Mouse (Mus musculus): ENCODE results near the gene Ralb.

The Ralb gene

DNA sequence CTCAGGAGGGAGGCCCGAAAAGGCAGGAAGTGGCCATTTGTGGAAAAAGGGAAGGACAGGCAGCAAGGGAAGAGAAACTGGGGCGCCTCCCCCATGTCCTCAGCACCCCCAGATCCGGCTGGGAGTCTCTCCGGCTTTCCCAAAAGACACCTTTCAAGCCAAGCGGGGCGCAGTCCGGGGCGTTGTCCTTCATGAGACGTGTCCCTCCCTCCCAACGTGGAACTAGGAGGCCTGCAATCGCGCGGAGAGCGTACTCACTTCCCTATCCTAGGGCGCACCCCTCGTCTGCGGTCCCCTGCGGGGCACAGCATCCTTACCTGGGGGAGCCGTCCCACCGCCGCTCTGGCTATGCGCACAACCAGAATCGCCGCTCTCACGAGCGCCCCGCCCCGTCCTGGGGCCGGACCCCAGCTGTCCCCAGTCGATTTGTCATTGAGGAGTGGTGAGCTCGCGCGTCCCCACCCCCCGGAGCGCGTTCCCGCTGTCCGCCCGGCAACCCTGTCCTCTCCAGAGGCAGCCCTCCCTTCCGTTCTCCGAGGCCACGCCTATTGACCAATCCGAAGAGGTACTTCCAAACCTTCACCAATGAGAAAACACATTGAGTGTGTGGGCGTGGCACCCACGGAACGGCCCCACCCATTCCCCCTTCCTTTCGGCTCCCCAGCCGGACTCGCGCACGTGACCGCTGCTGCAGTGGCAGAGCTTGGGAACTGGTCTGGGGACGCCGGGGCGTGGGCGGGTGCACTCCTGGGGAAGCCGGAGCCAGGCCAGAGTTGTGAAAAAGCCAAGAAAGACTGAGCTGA is at the start of gene Ralb:
Ralb (minus strand) TSS at position 535 of the 803 bp plus-strand sequence.
- DNase-seq (ENCODE audit: inconsistent ontology term), result peak; percentile 99

GRCm38 (mm10) chr1:119551651-119552050 is 47.1 kb upstream of the Ralb start:
- DNase-seq (ENCODE audit: inconsistent ontology term), result no peak

- DNase-seq (ENCODE audit: inconsistent ontology term), result no peak
Observed at GRCm38 (mm10) chr1:119550064-119550463, 45.5 kb upstream of the Ralb start.

DNA sequence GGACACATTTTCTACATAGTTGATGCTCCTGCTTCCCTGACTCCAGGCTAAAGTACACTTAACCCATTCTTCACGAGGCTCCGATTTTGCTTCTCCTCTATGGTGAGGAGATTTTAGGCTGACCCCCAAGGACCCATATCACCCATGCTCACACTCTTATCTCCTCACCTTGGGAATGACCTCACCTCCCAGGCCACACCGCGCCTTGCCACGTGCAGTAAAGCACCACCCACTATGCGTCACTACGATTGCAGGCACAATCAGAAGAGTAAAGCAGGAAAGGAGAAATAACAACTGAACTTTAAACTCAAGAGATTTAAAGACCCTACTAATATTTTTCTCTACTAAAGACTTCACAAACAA is 44.7 kb upstream of the Ralb start:
- no peak for DNase-seq (ENCODE audit: inconsistent ontology term)

- DNase-seq (ENCODE audit: inconsistent ontology term), result peak; percentile 39
Observed at GRCm38 (mm10) chr1:119548668-119549326, 44.2 kb upstream of the Ralb start.

DNA sequence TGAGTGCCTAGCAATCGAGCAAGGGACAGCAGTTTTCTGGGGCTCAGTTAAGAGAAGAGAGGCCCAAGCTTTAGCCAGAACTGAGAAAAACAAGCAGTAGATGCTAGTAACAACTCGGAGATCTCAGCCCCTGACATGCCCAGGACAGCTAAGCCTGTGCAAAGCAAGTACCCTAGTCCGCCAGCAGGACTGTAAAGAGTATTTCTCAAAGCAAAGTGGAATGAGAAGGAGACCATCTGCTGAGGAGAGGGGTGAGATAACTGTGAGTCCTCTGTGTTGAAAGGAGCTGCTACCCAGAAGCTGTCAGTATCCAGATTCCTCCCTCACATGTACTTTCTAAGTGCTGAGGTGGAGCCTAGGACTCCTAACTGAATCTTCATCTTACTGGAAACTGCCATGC is 41.9 kb upstream of the Ralb start:
- DNase-seq (ENCODE audit: inconsistent ontology term), result no peak

- DNase-seq (ENCODE audit: inconsistent ontology term), result no peak
Observed at GRCm38 (mm10) chr1:119545671-119546070, 41.1 kb upstream of the Ralb start.

DNA sequence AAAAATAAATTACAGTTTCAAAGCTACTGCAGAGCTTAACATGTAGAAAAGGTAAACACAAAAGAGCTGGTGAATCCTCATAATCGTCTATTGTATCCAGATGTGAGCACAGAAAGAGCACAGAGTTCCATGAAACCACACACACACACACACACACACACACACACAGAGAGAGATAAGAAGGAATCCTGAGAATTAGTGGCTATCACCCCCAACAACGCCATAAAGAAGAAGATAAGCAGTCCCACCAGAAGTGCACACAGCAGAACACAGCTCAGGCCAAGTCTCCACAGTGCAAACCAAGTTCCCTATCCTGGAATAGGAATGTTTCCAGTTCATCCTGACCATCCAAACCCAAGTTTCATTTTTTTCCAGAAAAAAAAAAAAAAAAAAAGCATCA is 40.6 kb upstream of the Ralb start:
- DNase-seq (ENCODE audit: inconsistent ontology term), result no peak

DNA sequence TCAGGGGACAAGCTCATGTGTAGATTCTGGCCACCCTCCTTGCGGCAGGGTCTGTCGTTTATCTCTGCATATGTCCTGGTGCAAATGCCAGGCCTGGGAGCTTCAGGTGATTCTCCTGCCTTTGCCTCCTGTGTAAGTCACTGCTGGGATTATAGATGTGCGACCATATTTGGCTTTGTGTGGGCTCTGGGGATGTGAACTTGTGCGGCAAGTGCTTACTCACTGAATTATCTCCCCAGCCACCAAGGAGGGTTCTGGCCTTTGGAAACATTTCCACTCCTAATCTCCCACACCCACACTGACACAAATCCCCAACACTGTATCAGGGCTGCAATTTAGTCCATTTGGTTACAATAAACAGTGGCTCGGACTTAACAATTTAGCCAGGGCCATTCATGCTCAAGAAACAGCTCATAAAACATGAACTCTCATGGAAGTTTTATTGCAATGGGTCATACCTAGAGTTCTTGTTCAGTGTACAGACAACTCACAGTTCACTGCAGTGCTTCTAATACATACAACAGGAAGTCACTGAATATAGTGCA is 40.1 kb upstream of the Ralb start:
- no peak for DNase-seq (ENCODE audit: inconsistent ontology term)

- DNase-seq (ENCODE audit: inconsistent ontology term), result no peak
Observed at GRCm38 (mm10) chr1:119543316-119543715, 38.7 kb upstream of the Ralb start.

DNA sequence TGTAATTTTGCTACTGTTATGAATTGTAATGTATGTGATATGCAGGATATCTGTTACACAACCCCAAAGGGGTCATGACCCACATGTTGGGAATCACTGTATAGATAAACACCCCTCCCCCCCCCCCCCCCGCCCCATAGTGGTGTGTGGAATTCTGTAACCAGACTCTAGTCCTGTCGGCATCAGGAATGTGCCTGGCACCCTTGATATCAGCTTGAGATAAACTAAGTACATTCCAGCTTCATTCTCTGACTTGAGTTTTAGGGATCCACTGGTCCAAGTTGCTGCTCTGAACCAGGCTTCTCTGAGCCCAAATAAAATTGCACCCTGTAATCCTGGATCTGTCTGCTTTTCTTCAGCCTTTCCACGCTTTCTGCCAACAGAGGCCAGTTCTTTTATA is 37.0 kb upstream of the Ralb start:
- DNase-seq (ENCODE audit: inconsistent ontology term), result no peak

DNA sequence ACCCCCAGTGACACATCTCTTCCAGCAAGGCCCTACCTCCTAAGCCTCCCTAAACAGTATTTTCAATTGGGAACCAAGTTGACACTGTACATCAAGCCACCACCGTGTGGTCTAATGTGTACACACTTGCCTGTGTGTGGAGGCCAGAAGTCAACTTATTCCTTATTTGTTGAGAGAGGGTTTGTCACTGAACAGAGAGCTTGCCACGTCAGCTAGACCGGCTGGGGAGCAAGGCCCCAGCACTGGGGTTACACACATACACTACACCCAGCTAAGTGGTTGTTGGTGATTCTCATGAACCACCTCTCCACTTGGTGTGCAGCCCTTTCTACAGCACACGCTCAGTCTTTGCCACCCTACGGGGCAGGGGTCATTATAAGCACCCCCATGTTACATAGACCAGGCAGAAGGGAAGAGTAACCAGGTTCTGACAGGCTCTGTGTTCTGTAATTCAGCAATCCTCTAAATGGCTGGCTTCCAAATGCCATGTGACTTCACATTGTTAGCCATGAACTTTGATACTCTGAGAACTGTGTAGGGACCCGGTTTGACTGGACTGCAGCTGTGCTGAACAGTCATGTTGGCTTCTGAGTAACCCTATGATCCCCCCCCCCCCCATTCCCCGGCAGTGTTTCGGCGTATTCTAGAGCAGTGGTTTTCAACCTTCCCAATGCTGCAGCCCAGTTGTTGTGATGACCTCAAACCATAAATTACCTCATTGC is 36.4 kb upstream of the Ralb start:
- no peak for DNase-seq (ENCODE audit: inconsistent ontology term)

GRCm38 (mm10) chr1:119539252-119539651 is 34.7 kb upstream of the Ralb start:
- DNase-seq (ENCODE audit: inconsistent ontology term), result no peak

GRCm38 (mm10) chr1:119537651-119538050 is 33.1 kb upstream of the Ralb start:
- DNase-seq (ENCODE audit: inconsistent ontology term), result no peak

- DNase-seq (ENCODE audit: inconsistent ontology term), result no peak
Observed at GRCm38 (mm10) chr1:119536122-119536521, 31.5 kb upstream of the Ralb start.

GRCm38 (mm10) chr1:119534341-119534740 is 29.7 kb upstream of the Ralb start:
- no peak for DNase-seq (ENCODE audit: inconsistent ontology term)

- no peak for DNase-seq (ENCODE audit: inconsistent ontology term)
Observed at GRCm38 (mm10) chr1:119533093-119533805, 28.7 kb upstream of the Ralb start.

- DNase-seq (ENCODE audit: inconsistent ontology term), result no peak
Observed at GRCm38 (mm10) chr1:119532165-119532564, 27.6 kb upstream of the Ralb start.

GRCm38 (mm10) chr1:119530941-119531340 is 26.3 kb upstream of the Ralb start:
- DNase-seq (ENCODE audit: inconsistent ontology term), result no peak

- DNase-seq (ENCODE audit: inconsistent ontology term), result peak; percentile 95
Observed at GRCm38 (mm10) chr1:119525689-119526591, 21.3 kb upstream of the Ralb start, which contains the start of gene Tmem185b. Gene Tmem185b (plus strand): TSS chr1:119526160.

Measured in Muller cell, postnatal 12 days (primary cell).